Mouse (Mus musculus) E14TG2a.4 (cell line): ENCODE data around the gene Npepl1.

Source experiments
- CTCF ChIP-seq: conservative IDR thresholded peaks from 2 replicates; pipeline ENCODE4 v1.5.1; 2014; ENCODE audit warnings: low read length
- POU5F1 ChIP-seq: IDR thresholded peaks from 2 replicates; pipeline ENCODE4 v1.6.1; 2014; ENCODE audit warnings: low read length, borderline replicate concordance

GRCm38 (mm10) chr2:174132413-174132969 is 22.3 kb downstream of the Npepl1 start:
- TF ChIP-seq CTCF (no peak), POU5F1 (no peak)
